Mouse (Mus musculus): ENCODE data around the gene B630019K06Rik.

GRCm38 (mm10) chrX:8900823-8901222 is 8.6 kb downstream of the B630019K06Rik start:
- TF ChIP-seq CTCF (conservative IDR thresholded peaks at IDR 0.05; ENCODE audit: low read length): no peak
- no peak for TF ChIP-seq NANOG (IDR thresholded peaks at IDR 0.05; ENCODE audit: borderline replicate concordance, low read length)
- no peak for TF ChIP-seq POU5F1 (IDR thresholded peaks at IDR 0.05; ENCODE audit: borderline replicate concordance, low read length)

Measured in E14TG2a.4 (cell line).